Mouse (Mus musculus): ENCODE results near the gene Ctnna3.

The Ctnna3 gene

DNA sequence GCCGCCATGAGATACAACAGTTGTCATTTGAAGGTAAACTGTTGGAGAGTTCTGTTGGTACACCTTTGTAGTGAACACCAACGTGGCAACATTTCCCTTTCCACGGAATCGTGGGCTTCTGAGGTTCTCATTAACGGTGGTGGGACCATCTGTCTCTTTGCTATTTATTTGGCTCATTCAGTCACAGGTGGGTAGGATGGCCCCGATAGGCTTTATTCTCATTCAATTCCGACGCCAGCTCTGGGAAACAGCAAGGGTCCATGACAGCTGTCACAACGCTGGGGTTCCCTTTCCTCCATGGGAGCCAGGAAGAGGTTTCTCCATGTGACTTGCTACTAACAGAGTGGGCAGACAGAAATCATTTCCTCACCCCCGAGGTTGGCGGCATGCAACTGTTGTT, 612.0 kb downstream of the Ctnna3 start:
- DNase-seq (ENCODE audit: extremely low spot score, low read depth, low spot score) = no peak

DNA sequence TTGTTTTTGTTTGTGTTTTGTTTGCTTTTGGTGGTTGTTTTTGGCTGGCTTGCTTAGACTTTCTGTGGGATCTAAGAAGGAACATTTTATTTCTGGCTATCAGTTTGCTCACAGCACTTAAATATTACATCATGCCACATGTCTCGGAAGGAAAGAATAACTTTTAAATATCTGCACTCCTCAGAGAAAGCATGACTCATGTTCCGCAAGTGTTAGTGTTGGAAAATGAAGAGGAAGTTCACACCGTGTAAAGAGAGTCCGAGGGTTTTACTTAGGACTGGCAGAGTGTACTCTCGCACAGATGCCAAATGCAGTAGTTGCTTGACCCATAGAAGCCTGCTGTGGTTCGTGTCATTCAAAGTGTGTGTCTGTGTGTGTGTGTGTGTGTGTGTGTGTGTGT, 619.3 kb downstream of the Ctnna3 start:
- no peak for DNase-seq (ENCODE audit: extremely low spot score, low read depth, low spot score)

DNA sequence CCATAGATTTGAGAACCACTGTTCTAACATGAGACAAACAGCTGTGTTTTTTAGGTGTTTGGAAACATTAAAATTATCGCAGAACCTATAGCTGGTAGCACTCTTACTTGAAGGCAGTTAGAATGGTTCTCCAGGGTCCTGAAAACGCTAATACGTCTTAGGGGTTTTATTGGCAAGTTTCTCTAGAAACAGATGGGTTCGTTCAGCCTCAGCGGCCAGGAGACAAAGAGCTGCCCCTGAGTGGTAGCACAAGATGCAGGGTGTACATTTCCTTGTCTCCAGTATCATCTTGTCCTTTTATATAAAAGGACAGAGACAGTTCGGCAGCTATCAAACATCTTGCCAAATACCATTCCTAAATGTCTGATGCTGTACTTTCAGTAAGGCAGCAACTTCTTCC, 620.0 kb downstream of the Ctnna3 start:
- DNase-seq (ENCODE audit: extremely low spot score, low read depth, low spot score) = no peak

DNA sequence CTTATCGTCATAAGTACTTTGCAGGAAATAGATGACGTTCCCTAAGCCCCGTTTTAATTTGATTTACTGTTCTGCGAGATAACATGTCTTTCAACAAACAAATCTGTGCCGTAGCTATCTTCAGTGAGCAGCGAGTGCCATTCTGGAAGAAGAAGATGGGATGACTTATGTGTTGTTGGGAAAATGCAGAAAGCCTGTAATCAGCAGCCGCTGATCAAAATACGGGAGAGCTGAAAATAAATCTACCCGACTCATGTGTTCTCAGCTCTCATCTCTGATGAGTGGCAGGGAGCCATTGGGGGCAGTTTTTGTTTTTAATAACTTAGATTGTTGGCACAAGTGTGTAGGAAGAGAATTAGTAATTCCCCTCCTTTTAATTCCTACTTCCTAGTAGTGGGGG, 633.8 kb downstream of the Ctnna3 start:
- DNase-seq (ENCODE audit: extremely low spot score, low read depth, low spot score) = no peak

DNA sequence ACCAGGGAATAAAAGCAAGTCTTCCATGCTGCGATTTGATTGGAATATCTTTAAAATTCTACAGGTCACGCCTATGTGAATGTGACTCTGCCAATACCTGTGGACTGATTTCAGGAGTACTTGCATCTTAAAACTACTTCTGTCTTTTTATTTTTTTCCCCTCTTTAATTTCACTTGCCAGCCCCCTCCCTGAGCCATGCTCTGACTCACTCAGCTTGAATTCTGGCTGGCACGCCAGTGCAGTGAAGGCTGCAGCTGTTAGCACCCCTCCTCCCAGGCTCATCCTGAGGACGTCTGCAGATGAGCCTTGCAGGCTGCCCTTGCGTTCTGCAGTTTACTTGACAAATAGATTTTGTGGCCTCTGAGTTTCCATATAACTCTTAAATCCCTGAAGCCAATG, 646.0 kb downstream of the Ctnna3 start:
- no peak for DNase-seq (ENCODE audit: extremely low spot score, low read depth, low spot score)

DNA sequence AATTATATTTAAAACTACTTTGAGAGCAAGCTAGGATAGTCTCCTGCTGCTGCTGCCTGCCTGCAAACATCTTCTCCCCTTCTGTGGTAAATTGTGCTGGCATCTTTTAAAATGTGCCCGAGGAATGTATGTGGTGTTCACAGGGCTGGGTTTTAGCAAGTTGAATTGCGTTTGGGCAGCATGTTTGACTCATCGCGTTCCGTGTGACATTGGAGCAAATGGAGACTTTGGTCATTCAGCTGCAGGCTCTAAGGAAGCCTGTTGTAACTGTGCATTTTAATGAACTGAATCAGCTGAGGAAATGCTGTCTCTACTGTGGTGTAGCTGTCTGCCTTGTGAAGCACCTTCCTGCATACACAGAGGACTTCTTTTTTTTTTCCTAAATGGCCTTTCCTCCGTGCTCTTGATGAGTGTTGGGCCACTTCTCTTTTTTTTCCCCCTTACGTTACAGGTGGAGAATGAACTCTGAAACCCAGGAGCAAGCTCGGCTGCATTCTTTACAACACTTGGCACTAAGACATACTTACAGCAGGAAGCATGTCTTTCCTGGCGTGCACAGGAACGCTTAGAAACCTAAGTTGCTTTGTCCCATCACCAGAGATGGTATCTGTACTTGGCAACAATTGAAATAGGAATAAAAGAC, 646.6 kb downstream of the Ctnna3 start:
- DNase-seq (ENCODE audit: extremely low spot score, low read depth, low spot score) = no peak

DNA sequence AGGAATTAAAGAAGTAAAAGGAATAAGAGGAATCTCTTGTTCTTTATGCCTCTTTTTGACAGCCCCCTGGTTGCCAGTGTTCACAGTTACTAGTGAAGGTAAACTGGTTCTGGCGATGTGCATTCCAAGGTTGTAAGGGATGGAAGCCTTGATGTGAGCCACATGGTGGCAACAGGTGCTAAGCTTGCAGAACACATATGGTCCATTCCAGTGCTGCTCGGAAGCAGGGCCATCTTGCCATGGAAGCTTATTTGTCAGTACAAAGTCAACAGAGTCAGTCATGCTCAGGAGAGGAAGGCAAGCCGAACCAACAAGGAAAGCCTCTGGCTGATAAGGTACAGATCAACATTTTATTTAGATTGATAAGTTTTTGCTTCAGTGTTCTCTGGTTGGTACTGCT, 652.4 kb downstream of the Ctnna3 start:
- no peak for DNase-seq (ENCODE audit: extremely low spot score, low read depth, low spot score)

DNA sequence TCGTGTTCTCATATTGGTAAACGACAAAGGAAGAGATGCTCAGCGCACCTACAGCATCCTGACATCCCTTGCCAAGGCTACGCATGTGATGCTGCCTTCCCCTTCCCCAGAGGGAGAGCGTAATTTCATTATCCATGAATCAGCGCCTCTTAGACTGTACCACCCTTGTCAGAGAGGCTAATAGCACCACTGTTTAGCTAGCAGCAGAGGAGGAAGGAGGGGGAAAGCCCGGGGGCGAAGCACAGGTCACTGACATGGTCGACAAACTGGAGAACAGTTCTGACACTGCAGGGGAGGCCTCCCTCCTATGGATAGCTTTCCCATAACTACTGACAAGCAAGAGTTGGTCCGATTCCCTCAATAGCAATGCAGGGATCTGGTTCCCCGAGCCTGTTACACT, 653.9 kb downstream of the Ctnna3 start:
- DNase-seq (ENCODE audit: extremely low spot score, low read depth, low spot score) = no peak

DNA sequence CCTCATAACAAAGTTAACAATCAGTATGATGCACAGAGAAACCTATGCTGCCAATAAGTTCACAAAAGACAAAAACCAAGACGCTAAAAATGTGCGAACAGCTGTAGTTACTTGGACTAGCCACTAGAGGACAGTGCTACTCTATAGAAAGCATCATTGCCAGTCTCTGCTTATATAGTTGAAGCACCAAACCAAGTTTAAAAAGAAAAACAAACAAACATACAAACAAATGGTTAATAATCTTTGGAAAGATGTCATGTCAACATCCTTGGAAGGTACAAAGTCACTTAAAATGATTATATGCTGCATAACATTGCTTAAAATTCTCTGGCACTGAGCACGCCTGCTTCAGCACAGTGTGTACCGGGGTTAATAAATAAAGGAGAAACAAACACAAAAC, 654.6 kb downstream of the Ctnna3 start:
- no peak for DNase-seq (ENCODE audit: extremely low spot score, low read depth, low spot score)

DNA sequence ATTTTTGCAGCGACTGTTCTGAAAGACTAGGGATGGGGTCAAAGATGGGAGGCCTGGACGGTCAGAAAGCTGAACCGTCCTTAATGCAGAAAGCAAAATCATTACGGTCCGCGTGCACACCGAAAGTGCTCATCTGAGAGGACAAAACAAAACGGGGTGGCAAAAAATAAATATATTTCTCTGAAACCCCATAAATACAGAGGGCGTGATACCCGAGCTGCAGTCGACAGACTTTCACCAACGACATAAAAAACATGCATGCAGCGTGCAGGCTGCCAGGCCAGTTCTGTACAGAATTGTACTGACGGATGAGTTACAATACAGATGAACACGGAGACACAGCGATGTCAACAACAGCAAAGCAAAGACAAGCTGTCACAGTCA, 656.3 kb downstream of the Ctnna3 start:
- no peak for DNase-seq (ENCODE audit: extremely low spot score, low read depth, low spot score)

DNA sequence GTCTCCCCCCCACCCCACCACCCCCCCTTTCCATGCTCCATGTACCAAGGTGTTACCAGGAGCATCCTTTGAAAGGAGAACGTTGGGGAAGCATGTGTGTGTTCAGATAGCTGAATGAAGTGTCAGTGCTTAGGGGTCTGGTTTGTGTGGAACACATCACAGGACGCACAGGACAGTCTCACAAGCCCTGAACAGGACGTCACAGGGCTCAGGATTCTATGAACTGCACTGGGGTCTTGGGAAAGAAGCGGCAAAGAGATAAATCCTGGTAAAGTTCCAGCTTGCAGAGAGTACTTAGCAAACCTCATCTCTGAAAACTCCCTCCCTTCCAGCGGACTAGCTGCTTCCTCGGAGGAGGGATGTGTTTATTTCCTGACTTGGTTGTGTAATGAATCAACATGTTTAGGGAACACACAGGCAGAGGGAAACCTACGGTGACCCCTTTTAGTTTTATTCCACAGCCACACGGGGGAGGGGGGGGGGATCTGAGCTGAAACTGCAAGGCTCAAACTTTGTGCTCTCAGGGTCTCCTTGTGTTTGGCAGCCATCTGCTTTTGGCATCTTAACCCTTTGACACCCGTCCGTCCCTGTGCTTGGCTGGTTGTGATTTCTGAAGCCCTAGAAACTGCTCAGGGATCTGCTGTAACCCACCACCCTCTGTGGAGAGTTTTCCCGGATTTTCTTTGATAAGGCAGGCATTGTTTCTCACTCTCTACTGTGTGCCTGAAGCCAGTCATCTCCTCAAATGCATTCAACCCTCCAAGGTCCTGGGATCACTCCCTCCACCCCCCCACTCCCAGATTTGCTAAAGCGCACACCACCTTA, 656.9 kb downstream of the Ctnna3 start:
- DNase-seq (ENCODE audit: extremely low spot score, low read depth, low spot score) = no peak

DNA sequence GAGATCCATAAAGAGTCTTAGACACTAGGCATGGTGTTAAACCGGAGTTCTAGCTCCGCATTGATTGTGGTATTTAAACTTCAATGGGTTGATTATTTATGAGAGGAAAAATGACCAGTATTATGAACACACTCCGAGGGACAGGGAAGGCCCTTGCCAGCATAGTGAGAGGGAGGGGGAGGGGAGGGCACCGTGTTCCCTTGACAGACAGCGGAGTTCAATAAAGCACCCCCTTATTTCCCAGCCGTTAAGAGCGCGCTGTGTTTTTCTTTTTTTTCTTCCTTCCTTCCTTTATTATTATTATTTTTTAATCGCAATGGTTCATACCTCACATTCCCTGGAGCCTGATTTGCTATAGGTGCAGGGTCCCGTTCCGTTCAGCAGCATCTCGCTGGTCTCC, 657.6 kb downstream of the Ctnna3 start:
- no peak for DNase-seq (ENCODE audit: extremely low spot score, low read depth, low spot score)

DNA sequence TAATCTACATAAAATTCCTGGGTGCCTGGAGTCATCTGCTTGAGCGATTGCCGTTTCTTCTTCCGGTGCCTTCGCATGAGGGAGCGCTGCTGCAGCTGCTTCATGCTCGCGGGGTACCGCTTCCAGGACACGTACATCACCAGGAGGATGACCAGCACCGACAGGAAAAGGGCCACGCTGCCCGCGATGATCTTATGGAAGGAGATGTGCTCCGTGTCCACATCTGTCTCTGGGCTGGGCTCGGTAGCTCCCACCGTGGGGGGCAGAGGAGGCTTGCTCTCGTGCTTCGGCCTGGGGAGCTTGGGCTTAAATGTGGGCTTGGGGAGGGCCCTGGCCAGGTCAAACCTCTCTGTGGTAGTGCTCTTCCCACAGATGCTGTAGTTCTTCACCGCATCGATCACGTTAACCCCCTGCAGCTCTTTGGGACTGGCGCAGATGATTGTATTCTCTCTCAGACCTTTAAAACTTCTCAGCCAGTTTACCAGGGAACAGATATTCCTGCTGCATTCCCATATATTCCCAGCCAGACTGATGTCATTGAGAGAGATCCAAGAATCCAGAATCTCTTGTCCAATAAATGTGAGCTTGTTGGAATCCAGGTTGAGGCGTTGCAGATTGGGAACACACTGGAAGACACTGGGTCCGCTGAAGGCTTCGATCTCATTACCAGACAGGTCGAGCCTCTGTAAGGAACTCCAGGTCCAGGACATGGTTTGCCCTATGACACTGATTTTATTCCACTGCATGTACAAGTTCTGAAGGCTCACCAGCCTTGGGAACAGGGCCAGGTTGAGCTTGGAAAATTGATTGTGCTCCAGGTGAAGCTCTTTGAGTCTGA, 658.3 kb downstream of the Ctnna3 start:
- DNase-seq (ENCODE audit: extremely low spot score, low read depth, low spot score) = no peak

DNA sequence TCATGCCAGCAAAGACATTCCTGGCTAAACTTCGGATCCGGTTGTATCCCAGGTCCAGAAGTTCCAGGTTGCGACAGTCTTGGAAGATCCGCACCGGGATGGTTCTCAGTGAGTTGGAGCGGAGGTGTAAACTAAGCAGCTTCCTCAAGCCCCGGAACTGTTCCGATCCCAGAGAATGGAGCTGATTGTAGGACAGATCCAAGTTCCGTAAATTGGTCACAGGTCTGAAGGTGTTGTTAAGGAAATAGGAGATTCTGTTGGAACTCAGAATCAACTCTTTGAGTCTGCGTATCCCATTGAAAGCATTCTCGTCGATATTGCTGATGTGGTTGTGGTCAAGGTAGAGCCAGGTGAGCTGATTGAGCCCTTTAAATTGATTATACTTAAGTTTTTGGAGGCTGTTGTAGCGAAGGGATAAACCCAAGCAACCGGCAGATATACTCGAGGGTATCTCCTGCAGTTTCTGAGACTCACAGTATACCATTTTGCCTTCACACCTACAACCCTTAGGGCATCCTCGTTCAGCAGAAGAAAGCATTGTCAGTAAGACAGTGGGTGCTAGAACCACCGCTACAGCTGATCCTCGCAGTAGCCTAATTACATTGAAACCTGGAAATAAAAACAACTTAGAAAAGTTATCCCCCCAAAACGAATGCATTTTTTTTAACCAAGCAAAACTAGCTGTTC, 659.0 kb downstream of the Ctnna3 start:
- no peak for DNase-seq (ENCODE audit: extremely low spot score, low read depth, low spot score)

DNA sequence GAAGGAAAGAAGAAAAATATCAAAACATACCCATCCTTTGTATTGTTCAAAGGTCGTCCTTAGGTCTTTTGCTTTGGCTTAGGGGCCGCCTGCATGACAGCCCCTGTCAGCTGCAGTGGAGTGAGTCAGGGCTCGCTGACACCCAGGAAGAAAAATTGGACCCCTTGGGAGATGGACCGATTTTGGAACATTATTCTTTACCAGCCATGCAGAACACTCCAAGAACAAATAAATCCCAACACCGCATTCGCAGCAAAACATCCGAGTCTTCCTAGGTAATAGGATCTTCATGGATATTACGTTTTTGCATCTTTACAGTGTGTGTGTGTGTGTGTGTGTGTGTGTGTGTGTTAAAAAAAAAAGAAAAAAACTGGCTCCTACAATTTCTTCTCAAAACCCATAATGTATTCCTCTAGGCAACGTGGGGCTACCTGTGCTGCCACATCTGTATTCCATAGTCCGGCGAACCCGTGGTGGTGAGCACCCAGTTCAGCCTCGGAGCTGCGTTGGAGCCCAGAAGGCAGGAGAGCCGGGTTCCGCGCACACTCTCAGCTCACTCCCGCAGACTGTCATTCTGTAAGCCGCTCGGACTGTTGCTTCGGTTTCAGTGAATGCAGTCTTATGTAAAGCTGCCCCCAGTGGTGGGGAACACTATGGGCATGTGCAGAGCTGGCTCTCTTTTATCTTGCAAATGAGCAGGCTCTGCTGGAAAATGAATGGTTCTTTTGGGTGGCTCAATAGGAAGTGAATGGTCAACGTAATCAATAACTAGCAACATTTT, 660.0 kb downstream of the Ctnna3 start, which contains the start of gene Lrrtm3:
Gene Lrrtm3 (minus strand): TSS at position 598 of the 781 bp plus-strand sequence.
- no peak for DNase-seq (ENCODE audit: extremely low spot score, low read depth, low spot score)

DNA sequence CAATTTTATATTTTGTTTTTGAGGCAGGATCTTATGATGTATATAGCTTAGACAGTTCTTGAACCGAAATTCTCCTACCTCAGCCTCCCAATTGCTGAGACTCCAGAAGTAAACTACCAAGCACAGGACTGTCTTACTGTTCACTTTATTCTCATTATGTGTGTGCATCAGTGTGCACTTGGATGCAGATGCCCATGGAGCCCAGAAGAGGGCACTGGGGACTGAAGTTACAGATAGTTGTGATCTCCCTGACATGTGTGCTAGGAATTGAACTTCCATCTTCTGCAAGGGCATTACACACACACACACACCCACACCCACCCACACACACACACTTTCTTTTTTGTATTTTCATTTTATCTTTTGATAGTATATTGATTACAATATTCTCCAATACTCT, 666.6 kb downstream of the Ctnna3 start:
- no peak for DNase-seq (ENCODE audit: extremely low spot score, low read depth, low spot score)

DNA sequence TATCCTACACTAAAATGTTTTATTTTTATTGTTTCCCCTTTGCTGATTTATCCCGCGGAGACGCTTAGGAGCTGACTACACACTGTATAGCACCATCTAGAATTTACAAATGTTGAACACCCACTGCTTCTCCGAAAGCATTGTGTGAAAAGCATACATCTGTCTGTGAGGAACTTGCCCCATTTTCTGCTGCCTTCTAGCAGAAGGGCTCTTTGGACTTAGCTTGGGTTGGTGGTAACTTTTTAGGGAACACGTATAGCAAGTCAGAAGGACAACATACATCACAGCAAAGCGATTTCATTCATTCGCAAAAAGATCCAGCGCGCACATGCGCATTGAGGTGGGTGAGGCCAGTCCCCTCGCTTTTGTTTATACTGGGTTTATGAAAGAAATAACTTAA, 685.3 kb downstream of the Ctnna3 start:
- no peak for DNase-seq (ENCODE audit: extremely low spot score, low read depth, low spot score)

DNA sequence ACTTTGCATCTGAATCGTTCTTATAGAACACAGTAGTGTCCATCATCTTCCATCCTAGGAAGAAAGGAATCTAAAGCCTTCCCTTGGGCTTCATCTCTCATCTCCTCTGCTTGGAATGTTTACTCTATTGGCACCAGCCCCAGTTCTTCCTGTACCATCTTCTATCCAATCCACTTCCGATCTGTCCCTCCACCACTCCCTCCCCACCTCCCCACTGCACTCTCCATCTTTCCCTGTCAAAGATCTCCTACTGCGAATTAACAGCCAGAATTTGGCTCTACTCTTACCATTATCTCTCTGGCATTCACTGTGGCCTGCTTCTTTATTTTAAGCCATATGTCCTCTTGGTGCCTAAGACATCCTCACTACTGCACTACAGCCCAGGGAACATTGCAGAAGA, 688.9 kb downstream of the Ctnna3 start:
- no peak for DNase-seq (ENCODE audit: extremely low spot score, low read depth, low spot score)

DNA sequence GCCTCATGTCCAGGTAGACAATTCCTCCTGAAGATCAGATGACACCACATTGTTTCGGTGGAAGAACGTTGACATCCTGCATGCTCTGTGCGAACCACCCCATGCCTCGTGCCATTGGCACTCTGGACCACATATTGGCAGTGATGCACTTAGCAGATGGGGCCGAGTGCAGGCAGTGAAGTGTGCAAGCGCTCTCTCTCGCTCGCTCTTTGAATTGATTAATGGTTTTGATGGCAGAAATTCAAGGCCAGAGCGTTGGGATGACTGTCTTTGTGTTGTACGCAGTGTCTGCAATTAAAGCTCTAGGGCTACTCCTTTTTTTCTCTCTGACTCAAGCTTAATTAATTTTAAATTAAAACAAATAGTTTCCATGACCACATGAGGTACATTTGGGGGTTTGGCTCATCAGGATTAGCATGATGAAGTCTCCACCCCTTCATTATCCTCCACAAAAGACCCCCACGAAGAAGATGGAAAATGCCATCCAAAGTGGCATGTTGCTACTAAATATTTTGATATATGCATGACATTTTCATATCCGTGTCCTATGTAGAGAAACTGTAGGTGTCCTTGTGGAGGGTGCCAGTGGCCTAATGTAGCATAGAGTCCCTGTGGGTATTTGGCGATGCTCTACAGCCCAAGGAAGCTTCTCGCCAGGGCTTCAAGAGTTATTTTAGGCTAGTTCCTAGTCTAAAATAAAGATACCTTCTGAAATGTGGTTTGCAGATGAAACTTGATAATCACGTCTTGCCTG, 700.7 kb downstream of the Ctnna3 start:
- DNase-seq (ENCODE audit: extremely low spot score, low read depth, low spot score) = no peak

DNA sequence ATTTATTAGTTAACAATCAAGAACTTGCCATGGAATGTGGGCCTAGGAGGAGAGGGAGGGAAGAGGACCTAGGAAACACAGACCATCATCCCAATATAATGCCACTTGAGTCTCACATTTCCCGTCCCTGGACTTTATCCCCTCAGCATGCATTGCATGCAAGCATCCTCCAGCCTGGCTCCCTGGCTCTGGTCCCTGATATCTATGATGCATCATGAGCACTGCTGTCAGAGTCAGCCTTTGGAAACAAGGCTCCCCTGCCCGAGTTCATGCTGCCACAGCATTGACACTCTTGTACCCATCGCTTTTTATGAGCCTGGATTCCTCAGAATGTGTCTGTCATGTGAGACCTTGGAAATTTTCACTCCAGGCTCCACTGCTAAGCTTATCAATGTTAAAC, 703.6 kb downstream of the Ctnna3 start:
- no peak for DNase-seq (ENCODE audit: extremely low spot score, low read depth, low spot score)
